Mouse (Mus musculus): ENCODE data around the gene Klk4. TPM values are rescaled to one million over a fixed set of nuclear protein-coding genes. Genes with fewer than 3 reads are reported as not detected.
A peak's percentile ranks its signal among the peaks of the same experiment; 100 is the strongest.

Gene Klk4
- polyA plus RNA-seq, 1 experiment from 2014 or later: not detected

GRCm38 (mm10) chr7:43920582-43920981, 39.6 kb downstream of the Klk4 start:
- Histone ChIP-seq H3K9me3 (no peaks in the 10 kb centered on the region), H3K9ac (no peak overlapping the region), H3K4me3 (no peak overlapping the region), H3K27ac (no peak overlapping the region), H3K36me3 (no peaks in the 10 kb centered on the region), H3K4me1 (no peaks in the 10 kb centered on the region), H3K27me3 (no peaks in the 10 kb centered on the region), H3K4me2 (no peak overlapping the region)
- 91% methylated on average over 3 of the region's 3 CpGs for whole genome bisulfite sequencing
- no peak for ATAC-seq (ENCODE audit: borderline replicate concordance, extremely low read depth, low FRiP score, low TSS enrichment)

- Histone ChIP-seq H3K27me3 (no peaks in the 10 kb centered on the region), H3K4me2 (no peak overlapping the region), H3K27ac (no peak overlapping the region), H3K4me3 (no peak overlapping the region), H3K36me3 (no peaks in the 10 kb centered on the region), H3K9ac (no peak overlapping the region), H3K4me1 (no peaks in the 10 kb centered on the region), H3K9me3 (no peaks in the 10 kb centered on the region)
- no peak for ATAC-seq (ENCODE audit: borderline replicate concordance, extremely low read depth, low FRiP score, low TSS enrichment)
- 75% methylated on average over 6 of the region's 6 CpGs for WGBS
Measured at GRCm38 (mm10) chr7:43921087-43921486, 40.1 kb downstream of the Klk4 start.

GRCm38 (mm10) chr7:43921941-43922340, 41.0 kb downstream of the Klk4 start:
- Histone ChIP-seq H3K36me3 (no peaks in the 10 kb centered on the region), H3K9me3 (no peaks in the 10 kb centered on the region), H3K9ac (no peak overlapping the region), H3K27ac (no peak overlapping the region), H3K27me3 (no peaks in the 10 kb centered on the region), H3K4me1 (no peaks in the 10 kb centered on the region), H3K4me3 (no peak overlapping the region), H3K4me2 (no peak overlapping the region)
- ATAC-seq (ENCODE audit: borderline replicate concordance, extremely low read depth, low FRiP score, low TSS enrichment): no peak
- WGBS: 73% methylated on average over 2 of the region's 2 CpGs

- H3K36me3 ChIP-seq: no peaks in the 10 kb centered on the region
- H3K4me2 ChIP-seq: no peak overlapping the region
Measured at GRCm38 (mm10) chr7:43925985-43926384, 45.0 kb downstream of the Klk4 start.

GRCm38 (mm10) chr7:43928521-43928920, 47.6 kb downstream of the Klk4 start:
- no peak overlapping the region for H3K4me2 ChIP-seq
- no peak overlapping the region for H3K9ac ChIP-seq
- WGBS: 45% methylated on average over 4 of the region's 4 CpGs
- H3K4me1 ChIP-seq: no peaks in the 10 kb centered on the region
- H3K9me3 ChIP-seq: no peaks in the 10 kb centered on the region
- no peaks in the 10 kb centered on the region for H3K27me3 ChIP-seq
- no peak overlapping the region for H3K27ac ChIP-seq
- no peak overlapping the region for H3K4me3 ChIP-seq
- H3K36me3 ChIP-seq: no peaks in the 10 kb centered on the region
- peak; percentile 37; the same call in 1 of the 2 replicates for ATAC-seq (ENCODE audit: borderline replicate concordance, extremely low read depth, low FRiP score, low TSS enrichment)

More at GRCm38 (mm10) chr7:43925985-43926384, 45.0 kb downstream of the Klk4 start:
- H3K9ac ChIP-seq: no peak overlapping the region
- H3K27ac ChIP-seq: no peak overlapping the region
- no peaks in the 10 kb centered on the region for H3K4me1 ChIP-seq
- ATAC-seq (ENCODE audit: borderline replicate concordance, extremely low read depth, low FRiP score, low TSS enrichment): no peak
- no peaks in the 10 kb centered on the region for H3K9me3 ChIP-seq
- no peaks in the 10 kb centered on the region for H3K27me3 ChIP-seq
- no peak overlapping the region for H3K4me3 ChIP-seq
- WGBS: 67% methylated on average over 5 of the region's 5 CpGs

GRCm38 (mm10) chr7:43932337-43932736, 51.4 kb downstream of the Klk4 start:
- H3K36me3 ChIP-seq: no peaks in the 10 kb centered on the region
- WGBS: 46% methylated on average over 4 of the region's 4 CpGs
- no peaks in the 10 kb centered on the region for H3K4me1 ChIP-seq
- H3K4me3 ChIP-seq: no peak overlapping the region
- no peaks in the 10 kb centered on the region for H3K9me3 ChIP-seq
- no peaks in the 10 kb centered on the region for H3K27me3 ChIP-seq
- no peak overlapping the region for H3K9ac ChIP-seq
- no peak overlapping the region for H3K4me2 ChIP-seq
- no peak overlapping the region for H3K27ac ChIP-seq
- no peak for ATAC-seq (ENCODE audit: borderline replicate concordance, extremely low read depth, low FRiP score, low TSS enrichment)

- no peak for ATAC-seq (ENCODE audit: borderline replicate concordance, extremely low read depth, low FRiP score, low TSS enrichment)
- Histone ChIP-seq H3K9ac (no peak within 1 kb of the TSS), H3K27me3 (no peaks in the 10 kb centered on the region), H3K4me1 (no peaks in the 10 kb centered on the region), H3K4me3 (no peak within 1 kb of the TSS), H3K4me2 (no peak within 1 kb of the TSS), H3K36me3 (no peaks in the 10 kb centered on the region), H3K9me3 (no peaks in the 10 kb centered on the region), H3K27ac (no peak within 1 kb of the TSS)
- WGBS: 84% methylated on average over 3 of the region's 3 CpGs
Measured at GRCm38 (mm10) chr7:43933440-43933839, 52.5 kb downstream of the Klk4 start, which contains the start of gene Klk15. Klk15 (plus strand) TSS chr7:43933740.

- ATAC-seq (ENCODE audit: borderline replicate concordance, extremely low read depth, low FRiP score, low TSS enrichment): no peak
- H3K27me3 ChIP-seq: no peaks in the 10 kb centered on the region
- no peak overlapping the region for H3K4me2 ChIP-seq
- H3K4me3 ChIP-seq: no peak overlapping the region
- H3K9me3 ChIP-seq: no peaks in the 10 kb centered on the region
- no peak overlapping the region for H3K27ac ChIP-seq
- WGBS: 60% methylated on average over 3 of the region's 3 CpGs
- no peak overlapping the region for H3K9ac ChIP-seq
- no peaks in the 10 kb centered on the region for H3K4me1 ChIP-seq
- no peaks in the 10 kb centered on the region for H3K36me3 ChIP-seq
Measured at GRCm38 (mm10) chr7:43934747-43935146, 53.8 kb downstream of the Klk4 start.

Other genes with a start within 250 kb of the Klk4 start
- gene Ceacam18, start 246.5 kb upstream of the Klk4 start, polyA plus RNA-seq (2015; fragmentation: Nextera tagmentation; extraction: Ambion mirVana): not detected in 2 replicates
- 0.74 and 1.0 TPM in 2 replicates for gene Siglece, start 221.0 kb upstream of the Klk4 start, polyA plus RNA-seq (2015; fragmentation: Nextera tagmentation; extraction: Ambion mirVana)
- gene Ctu1, start 209.1 kb upstream of the Klk4 start, polyA plus RNA-seq (2015; fragmentation: Nextera tagmentation; extraction: Ambion mirVana): 13.9 and 14.2 TPM in 2 replicates
- gene Klk14, start 190.7 kb upstream of the Klk4 start, polyA plus RNA-seq (2015; fragmentation: Nextera tagmentation; extraction: Ambion mirVana): not detected in 2 replicates
- 2.6 and 3.0 TPM in 2 replicates for gene Klk13, start 168.6 kb upstream of the Klk4 start, polyA plus RNA-seq (2015; fragmentation: Nextera tagmentation; extraction: Ambion mirVana)
- not detected in 2 replicates for gene Klk12, start 112.3 kb upstream of the Klk4 start, polyA plus RNA-seq (2015; fragmentation: Nextera tagmentation; extraction: Ambion mirVana)
- gene Klk11, start 106.6 kb upstream of the Klk4 start, polyA plus RNA-seq (2015; fragmentation: Nextera tagmentation; extraction: Ambion mirVana): 0.14 and 0.42 TPM in 2 replicates
- gene Klk10, start 100.1 kb upstream of the Klk4 start, polyA plus RNA-seq (2015; fragmentation: Nextera tagmentation; extraction: Ambion mirVana): 1.8 and 1.9 TPM in 2 replicates
- gene Klk9, start 89.3 kb upstream of the Klk4 start, polyA plus RNA-seq (2015; fragmentation: Nextera tagmentation; extraction: Ambion mirVana): 0.16 TPM in 1 of 2 replicates, not detected in the other
- 21.4 and 22.4 TPM in 2 replicates for gene Klk8, start 83.6 kb upstream of the Klk4 start, polyA plus RNA-seq (2015; fragmentation: Nextera tagmentation; extraction: Ambion mirVana)
- gene Klk7, start 69.9 kb upstream of the Klk4 start, polyA plus RNA-seq (2015; fragmentation: Nextera tagmentation; extraction: Ambion mirVana): not detected in 2 replicates
- not detected in 2 replicates for gene Klk6, start 56.7 kb upstream of the Klk4 start, polyA plus RNA-seq (2015; fragmentation: Nextera tagmentation; extraction: Ambion mirVana)
- not detected in 2 replicates for gene Klk5, start 39.2 kb upstream of the Klk4 start, polyA plus RNA-seq (2015; fragmentation: Nextera tagmentation; extraction: Ambion mirVana)
- not detected in 2 replicates for gene Klk15, start 52.6 kb downstream of the Klk4 start, polyA plus RNA-seq (2015; fragmentation: Nextera tagmentation; extraction: Ambion mirVana)
- gene Klk1b8, start 69.5 kb downstream of the Klk4 start, polyA plus RNA-seq (2015; fragmentation: Nextera tagmentation; extraction: Ambion mirVana): not detected in 2 replicates
- not detected in 2 replicates for gene Klk1b1, start 85.6 kb downstream of the Klk4 start, polyA plus RNA-seq (2015; fragmentation: Nextera tagmentation; extraction: Ambion mirVana)
- gene Klk1b9, start 94.9 kb downstream of the Klk4 start, polyA plus RNA-seq (2015; fragmentation: Nextera tagmentation; extraction: Ambion mirVana): not detected in 2 replicates
- not detected in 2 replicates for gene Klk1b11, start 114.7 kb downstream of the Klk4 start, polyA plus RNA-seq (2015; fragmentation: Nextera tagmentation; extraction: Ambion mirVana)
- gene Klk1b26, start 131.0 kb downstream of the Klk4 start, polyA plus RNA-seq (2015; fragmentation: Nextera tagmentation; extraction: Ambion mirVana): not detected in 2 replicates
- not detected in 2 replicates for gene Klk1b27, start 171.1 kb downstream of the Klk4 start, polyA plus RNA-seq (2015; fragmentation: Nextera tagmentation; extraction: Ambion mirVana)
- not detected in 2 replicates for gene Klk1b21, start 221.2 kb downstream of the Klk4 start, polyA plus RNA-seq (2015; fragmentation: Nextera tagmentation; extraction: Ambion mirVana)
- not detected in 2 replicates for gene Klk1b22, start 231.5 kb downstream of the Klk4 start, polyA plus RNA-seq (2015; fragmentation: Nextera tagmentation; extraction: Ambion mirVana)

Measured in lung, embryonic 15.5 days (tissue).